Mouse (Mus musculus): ENCODE measurements around the gene Gm20683.
A peak's percentile ranks its signal among the peaks of the same experiment; 100 is the strongest.

The Gm20683 gene

DNA sequence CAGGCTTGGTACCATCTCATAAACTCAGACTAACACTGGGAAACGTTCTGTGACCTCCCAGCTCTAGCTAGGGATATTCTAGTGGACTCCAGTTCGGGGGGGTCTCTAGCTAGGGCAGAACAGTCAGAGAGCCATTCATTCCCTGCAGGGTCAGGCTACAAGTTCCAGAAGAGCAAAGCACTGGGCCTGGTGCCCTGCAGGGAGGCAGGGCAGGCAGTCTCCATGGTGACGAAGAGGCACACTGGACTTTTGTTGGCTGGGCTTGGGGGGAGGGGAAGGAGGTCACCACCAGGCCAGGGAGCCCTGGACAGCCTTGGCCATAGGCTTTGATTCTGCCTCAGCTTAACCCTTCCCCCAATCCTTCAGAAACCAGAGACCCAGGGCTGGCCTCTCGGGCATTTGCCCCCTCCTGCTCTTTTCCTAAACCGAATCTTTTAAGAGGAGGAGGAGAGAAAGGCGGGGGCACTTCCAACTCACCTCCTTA, 45.9 kb downstream of the Gm20683 start, which contains the start of gene AC134908.4:
Gene AC134908.4, minus strand, starts transcription at position 51 of the 484 bp plus-strand sequence.
- DNase-seq (ENCODE audit: low read depth, low spot score): no peak

DNA sequence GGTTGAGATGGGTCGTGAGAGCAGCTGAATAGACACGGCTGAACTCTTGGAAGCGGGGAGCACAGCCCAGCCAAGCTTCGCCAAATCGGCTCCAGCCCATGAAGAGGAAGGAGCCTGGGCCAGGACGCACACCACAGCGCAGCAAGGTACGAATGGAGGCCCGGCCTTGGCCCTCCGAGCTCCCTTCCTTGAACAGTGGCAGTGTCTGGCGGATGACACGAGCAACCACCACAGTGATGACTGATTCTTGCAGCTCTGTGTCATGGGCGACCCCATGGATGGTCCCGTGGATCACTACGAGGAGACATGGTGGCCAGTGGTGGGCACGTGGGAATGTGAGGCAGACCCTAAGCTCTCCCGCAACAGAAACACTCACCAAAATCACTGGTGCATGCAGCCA, 46.6 kb downstream of the Gm20683 start:
- DNase-seq (ENCODE audit: low read depth, low spot score): no peak

DNA sequence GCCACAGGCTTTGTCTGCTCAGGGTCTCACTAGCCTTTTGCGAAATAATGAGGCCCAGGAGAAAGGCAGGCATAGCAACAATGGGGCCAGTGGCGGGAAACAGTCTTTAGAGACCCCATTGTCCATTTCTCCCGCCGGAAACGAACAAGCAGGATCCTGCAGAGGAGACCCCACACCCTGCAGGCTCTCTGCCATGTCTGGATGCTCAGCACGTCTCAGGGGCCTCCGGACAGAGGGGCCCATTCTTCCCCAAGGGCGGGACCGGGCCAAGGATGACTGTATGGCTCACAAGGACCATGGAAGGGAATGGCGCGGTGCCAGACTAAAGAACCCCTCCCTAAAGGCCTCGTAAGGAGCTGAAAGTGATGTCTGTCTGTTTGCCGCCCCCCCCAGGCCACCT, 47.4 kb downstream of the Gm20683 start:
- DNase-seq (ENCODE audit: low read depth, low spot score): no peak

DNA sequence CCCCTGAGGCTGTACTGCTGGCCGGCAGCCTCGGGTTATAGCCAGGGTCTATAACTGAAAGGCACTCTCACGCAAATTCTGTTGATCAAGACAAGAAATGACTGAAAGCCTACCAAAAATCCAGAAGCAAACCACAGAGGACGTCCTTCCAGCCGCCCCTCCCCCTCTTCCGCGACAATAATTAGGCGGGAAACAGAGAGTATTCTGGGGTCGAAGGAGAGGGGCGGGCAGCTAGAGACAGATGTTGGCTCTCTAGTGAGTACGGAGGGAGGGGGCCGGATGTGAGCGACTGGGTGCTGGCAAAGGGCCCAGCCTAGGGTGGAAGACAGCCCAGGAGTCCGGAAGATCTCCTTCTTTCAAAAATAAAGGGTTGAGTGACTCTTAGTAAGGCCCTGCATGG, 48.9 kb downstream of the Gm20683 start, which contains the start of gene Fam173a:
Gene Fam173a, minus strand, starts transcription at position 287 of the 400 bp plus-strand sequence.
- no peak for DNase-seq (ENCODE audit: low read depth, low spot score)

DNA sequence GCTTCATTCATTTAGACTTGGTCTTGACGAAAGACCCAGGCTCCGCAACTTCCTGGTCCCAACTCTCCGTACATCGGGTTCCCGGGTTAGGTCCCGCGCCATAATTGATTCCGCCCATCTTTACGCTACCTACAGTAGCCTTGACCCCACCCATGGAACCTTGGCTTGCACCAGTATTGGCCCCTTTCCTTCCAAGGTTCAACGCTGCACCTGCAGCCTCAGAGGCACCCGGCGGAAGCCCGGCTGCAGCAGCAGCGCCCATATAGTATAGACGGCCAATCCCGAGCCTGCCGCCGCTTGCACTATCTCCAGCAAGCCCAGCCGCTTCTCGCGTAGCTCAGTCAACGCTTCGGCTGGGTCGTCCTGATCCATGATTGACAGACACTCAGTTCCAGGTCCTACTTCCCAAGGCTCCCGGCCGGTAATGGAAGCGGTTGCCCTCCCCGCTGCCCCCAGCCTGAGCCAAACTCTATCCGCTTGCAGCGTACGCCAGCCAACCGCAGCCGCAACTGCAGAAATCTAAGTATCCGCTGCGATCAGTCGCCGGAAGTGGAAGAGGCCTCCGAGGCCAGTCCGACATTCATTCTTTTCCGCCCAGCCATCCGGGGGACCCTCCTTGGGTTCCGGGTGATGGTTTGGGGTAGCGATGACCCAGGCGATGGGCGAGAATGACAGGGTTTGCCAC, 49.6 kb downstream of the Gm20683 start:
- peak; percentile 64 for DNase-seq (ENCODE audit: low read depth, low spot score)

DNA sequence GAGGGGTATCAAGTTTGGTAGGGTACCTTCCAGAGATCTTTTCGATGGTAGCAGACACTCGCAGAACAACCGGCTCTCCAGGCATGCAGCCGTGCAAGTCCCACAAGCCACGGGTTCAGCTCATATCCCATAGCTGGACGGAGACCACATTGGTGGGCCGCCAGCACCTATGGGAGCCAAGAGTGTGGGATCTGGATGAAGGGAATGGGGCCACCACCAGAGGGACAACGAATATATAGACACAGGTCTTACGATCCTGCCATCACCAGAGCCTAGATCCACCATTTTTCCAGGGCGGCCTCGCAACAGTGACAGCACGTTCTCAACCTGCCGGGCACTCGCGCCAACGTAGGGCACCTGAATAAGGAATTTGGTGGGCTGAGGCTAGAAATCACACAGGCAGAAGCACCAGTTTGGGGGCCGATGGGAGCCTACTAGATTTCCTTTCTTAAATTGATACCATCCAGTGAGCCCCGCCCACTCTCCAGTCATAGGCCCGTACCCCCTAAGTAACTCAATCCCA, 50.2 kb downstream of the Gm20683 start:
- no peak for DNase-seq (ENCODE audit: low read depth, low spot score)

DNA sequence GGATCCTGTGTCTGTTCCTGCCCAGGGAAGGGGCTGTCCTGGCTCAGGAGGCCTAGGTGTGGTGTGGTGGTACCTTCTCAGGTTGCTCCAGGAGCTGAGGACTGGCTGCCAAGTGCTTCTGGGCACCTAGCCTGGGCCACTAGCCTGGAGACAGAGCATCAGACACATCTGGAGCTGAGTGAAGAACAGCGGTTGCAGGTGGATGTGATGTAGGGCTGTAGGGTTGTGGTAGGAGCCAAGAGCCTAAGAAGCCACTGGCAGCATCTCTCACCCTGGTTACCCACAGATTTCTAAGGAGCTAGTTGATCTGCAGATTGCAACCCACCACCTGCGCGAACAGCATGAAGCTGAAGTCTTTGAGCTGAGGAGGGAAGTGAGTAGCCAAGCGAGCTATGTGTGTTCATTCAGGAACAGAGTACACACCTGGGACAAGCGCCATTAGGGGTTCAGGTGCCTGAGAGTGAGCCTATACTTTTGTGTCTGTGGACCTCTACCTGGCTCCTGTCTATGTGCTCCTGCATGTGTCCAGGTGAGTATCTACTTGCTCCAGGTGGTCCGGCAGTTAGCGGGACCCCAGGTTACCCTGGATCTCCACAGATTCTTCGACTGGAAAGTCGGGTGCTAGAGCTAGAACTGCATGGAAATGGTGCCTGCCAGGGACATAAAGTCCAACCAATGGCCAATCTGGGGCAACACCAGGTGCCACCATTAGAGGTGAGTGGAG, 54.6 kb downstream of the Gm20683 start:
- no peak for DNase-seq (ENCODE audit: low read depth, low spot score)

DNA sequence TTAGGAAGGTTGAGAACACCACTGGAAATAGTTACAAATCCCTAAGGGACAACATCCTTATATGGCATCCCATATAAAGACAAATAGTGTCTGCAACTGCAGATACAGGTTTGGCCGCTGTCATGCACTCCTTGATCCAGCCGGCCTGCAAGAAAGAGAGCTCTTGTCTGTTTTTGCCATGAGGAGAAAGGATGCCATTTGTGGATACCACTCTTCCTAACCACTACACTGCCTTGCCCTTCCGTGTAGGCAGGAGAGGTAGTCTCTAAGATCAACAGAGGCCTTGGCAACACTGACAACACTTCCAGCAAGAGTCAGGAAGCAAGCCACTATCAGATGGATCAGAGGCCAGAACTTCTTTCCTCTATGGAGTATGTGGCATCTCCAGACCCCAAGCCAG, 55.3 kb downstream of the Gm20683 start, which contains the start of gene Ccdc78:
Gene Ccdc78, plus strand, starts transcription at position 301 of the 400 bp plus-strand sequence.
- DNase-seq (ENCODE audit: low read depth, low spot score): no peak

DNA sequence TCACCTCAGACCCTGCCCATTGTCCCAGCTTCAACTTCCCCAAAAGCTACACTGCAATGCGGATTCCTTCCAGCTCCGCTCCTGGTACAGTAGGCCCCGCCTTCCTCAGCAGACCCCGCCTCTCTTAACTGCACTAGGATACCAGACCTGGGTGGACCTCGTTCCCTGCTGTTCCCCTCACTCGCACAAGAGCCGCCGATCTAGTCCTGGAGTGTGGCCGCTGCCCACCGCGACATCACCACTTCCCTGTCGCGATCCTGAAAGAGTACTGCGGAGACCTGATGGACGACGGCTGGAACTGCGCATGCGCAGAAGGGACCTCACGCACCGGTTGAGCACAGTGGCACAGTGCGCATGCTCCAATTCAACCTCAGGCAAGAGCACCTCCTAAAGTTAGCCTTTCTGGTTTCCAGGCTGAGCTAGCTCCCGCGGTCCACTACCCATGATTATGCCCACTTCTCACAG, 56.2 kb downstream of the Gm20683 start, which contains the start of gene Haghl:
Gene Haghl, minus strand, starts transcription at position 393 of the 465 bp plus-strand sequence.
- DNase-seq (ENCODE audit: low read depth, low spot score): peak; percentile 93

All from c-Kit-negative CD71-positive TER-119-positive erythroid progenitor cells, embryonic 14.5 days (primary cell).